Mouse (Mus musculus) retina, adult 2 months (tissue): Measurements from ENCODE around the gene Ap1g1.
"Not testable (repeated sequence)": the region's sequence is repeated elsewhere in the genome, so short reads cannot be mapped to it uniquely, and the experiment has no call there.

Experiments
- DNase-seq: peaks from one replicate; pipeline ENCODE4 v3.0.0-alpha.2; 2012; ENCODE audit warnings: low read depth, low spot score

Gene Ap1g1

DNA sequence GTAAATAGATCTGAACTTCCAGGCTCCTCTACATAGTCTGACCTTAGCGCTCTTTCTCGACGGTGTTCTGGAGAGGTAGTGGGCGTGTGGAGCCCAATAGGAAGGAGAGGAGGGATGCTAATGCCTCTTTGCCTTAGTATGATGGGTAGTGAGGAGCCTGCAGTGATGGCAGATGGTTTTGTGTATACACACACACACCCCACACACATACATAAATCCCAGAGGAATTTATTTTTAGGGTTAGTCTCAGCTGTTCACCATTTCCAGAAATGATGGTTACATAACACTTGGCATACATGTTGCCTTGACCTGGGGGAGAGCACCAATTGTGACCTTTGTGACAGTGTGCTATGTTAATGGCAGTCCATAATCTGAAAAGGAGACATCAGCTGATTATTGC, 87.2 kb downstream of the Ap1g1 start:
- no peak for DNase-seq

DNA sequence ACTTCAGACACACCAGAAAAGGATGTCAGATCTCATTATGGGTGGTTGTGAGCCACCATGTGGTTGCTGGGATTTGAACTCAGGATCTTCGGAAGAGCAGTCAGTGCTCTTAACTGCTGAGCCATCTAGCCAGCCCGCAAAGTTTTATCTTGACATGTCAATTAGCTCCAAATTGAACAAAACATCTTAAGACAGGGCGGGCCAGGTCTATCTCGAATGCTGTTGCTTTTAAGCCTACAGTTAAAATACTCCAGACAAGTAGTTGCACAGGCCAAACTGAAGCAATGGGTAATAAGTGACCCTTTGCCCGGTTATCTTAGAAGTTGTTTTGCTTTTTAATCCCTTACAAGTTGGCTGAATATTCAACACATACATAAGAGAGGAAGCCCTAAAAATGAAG, 88.3 kb downstream of the Ap1g1 start:
- no peak for DNase-seq

DNA sequence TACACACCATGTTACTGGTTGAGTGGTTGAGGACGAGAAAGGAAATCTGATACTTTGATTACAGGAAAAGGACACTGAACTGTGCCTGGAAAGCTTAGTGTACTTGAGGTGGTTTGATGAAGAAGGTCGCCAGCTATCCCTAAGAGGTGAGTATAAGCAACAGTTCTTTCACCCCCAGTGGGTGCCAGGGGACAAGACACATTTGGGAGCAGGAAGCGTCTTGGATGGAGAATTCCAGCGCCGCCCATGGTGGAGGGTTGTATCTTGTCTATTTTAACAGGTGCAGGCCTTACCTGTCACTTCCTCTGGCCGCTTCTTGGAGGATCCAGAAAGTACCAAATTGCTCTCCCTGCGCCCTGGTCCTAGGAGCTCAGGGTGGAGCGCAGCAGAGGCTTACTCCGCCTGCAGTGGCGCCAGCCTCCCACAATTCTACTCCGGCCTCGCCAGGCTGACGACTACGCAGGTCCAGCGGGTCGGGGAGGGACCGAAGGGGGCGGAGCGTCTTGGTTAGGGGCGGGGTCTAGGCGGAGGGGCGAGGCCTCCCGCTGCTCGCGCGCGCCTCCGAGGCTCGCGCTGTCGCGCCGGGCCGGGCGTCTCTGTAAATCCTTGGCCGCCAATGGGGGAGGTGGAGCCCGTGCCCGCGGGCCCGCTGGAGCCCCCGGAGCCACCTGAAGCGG, 89.8 kb downstream of the Ap1g1 start, which contains the start of gene Phlpp2:
TSS of gene Phlpp2 (plus strand) at position 540 of the 677 bp plus-strand sequence.
- DNase-seq = peak; percentile 91

DNA sequence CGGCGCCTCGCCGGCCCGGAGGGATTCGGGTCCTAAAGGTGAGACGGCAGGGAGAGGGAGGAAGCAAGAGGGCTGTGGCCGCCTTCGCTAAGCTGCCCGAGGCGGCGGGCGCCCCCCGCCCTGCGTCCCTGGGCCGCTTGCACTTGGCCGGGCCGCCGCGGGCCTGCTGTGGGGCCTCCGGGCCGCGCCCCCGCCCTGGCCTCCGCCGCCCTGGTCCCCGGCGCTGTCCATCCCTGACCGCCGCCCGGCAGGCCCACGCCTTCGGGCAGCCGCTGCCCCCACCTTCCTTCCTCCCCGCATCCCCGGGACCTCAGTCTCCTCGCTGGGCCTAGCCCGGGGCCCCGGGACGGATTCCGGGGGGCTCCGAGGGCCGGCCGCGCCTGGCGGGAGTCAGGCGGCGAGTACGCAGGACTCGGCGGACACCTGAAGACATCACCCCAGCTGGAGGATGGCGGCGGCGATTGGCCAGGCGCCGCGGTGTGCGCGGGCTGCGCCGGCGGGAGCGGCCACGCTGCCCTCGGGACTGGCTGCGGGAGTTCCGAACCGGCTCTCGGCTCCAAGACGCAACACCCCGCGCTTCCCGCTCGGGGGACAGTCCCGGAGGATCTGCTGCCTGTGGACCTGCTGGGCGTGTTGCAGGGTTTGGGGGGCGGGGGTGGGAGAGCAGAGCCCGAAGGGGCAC, 90.5 kb downstream of the Ap1g1 start:
- DNase-seq = no peak

DNA sequence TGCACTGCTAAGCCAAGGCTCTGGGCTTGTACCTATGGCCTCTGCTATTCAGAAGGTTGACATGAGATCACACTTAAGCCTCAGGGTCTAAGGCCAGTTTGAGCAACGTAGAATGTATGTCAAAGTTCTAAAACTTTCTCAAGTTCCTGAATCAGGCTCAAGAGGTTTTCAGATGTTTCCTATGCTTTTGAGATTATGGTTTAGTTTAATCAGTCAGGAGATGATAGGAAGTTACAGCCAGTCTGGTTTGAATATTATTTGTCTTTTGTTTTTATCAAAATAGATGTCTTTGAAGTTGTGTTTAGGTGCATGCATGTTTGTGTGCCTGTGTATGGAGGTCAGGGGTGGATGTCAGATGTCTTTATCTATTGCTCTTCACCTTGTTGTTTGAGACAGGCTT, 92.7 kb downstream of the Ap1g1 start:
- DNase-seq = no peak

DNA sequence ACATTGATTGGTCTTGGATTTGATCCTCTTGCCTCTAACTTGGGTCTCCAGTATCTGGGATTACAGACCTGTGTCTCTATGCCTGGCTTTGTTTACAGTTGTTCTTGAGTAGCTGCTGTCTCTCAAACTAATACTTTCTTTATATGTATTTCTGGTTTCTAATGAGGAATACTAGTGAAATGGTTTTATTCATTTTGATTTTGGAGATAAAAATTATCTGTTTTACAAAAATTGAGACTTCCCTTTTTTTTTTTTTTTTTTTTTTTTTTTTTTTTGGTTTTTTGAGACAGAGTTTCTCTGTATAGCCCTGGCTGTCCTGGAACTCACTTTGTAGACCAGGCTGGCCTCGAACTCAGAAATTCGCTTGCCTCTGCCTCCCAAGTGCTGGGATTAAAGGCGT, 95.4 kb downstream of the Ap1g1 start:
- DNase-seq = not testable (repeated sequence)

DNA sequence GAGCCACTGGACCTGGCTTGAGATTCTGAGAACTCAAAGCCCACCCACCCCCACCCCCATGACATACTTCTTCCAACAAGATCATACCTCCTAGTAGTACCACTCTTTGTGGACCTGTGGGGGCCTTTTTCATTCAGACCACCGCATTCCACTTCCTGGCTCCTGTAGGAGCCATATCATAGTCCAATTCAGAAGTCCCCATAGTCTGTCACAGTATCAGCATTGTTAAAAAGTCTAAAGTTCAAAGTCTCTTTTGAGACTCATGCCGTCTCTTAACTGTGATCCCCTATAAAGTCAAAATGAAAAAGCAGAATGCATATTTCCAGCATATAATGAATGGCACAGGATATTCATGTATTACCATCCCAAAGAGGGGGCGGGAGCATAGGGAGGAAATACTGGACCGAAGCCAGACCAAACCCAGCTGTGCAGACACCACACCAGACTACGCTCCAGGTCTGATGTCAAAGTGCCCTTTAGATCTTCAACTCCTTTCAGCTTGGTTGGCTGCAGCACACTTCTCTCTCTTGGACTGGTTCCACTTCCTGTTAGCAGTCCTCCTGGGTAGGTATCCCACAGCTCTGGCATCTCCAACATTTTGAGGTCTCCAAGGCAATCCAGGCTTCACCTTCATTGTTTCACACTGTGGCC, 101.8 kb downstream of the Ap1g1 start:
- DNase-seq = no peak

DNA sequence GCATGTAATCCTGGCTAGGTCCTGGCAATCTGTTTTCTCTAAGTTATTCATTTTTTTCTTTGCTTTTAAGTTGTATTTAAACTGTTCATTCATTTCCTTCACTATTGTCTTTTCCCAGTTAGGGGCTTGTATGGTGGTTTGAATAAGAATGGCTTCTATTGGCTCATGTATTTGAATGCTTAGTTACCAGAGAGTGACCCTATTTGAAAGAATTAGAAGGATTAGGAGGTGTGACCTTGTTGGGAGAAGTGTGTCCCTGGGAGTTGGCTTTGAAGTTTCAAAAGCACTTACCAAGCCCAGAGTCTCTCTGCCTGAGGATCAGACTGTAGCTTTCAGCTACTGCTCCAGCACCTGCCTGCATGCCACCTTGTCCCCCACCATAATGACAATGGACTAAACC, 106.9 kb downstream of the Ap1g1 start:
- DNase-seq = no peak

DNA sequence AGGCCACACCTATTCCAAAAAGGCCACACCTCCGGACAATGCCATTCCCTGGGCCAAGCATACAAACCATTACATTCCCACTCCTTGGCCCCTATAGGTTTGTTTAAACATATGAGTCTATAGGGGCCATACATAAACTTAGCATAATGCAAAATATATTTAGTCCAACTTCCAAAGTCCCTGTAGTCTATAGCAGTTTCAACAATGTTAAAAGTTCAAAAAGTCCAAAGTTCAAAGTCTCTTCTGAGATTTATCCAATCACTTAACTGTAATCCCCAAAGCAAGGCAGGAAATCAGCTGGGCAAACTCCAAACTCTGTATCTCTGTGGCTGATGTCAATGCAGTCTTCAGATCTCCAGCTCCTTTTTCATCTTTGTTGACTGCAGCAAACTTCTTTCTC, 110.9 kb downstream of the Ap1g1 start:
- DNase-seq = no peak

DNA sequence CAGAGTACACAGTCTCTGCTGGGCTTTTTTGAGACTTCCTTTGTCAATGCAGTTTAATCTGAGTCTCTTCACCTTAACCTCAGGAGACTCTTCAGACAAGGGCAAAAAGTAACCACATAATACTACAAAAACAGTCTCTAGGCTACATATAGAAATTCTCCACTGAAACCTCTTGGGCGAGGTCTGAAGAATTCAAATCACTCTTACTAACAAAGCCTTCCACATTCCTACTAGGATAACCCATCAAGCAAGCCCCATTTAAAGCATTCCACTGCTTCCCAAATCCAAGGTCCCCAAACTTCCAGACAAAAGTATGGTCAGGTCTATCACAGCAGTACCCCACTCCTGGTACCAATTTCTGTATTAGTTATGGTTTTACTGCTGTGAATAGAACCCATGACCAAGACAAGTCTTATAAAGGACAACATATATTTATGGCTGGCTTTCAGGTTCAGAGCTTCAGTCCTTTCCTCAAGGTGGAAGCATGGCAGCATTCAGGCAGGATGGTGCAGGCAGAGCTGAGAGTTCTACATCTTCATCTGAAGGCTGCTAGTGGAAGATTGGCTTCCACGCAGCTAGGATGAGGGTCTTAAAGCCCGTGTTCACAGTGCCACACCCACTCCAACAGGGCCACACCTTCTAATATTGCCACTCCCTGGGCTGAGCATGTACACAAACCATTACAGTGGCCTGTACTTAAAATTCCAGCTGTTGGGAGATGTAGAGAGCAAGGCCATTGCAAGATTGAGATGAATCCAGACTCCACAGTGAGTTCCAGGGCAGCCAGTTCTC, 112.6 kb downstream of the Ap1g1 start:
- no peak for DNase-seq

DNA sequence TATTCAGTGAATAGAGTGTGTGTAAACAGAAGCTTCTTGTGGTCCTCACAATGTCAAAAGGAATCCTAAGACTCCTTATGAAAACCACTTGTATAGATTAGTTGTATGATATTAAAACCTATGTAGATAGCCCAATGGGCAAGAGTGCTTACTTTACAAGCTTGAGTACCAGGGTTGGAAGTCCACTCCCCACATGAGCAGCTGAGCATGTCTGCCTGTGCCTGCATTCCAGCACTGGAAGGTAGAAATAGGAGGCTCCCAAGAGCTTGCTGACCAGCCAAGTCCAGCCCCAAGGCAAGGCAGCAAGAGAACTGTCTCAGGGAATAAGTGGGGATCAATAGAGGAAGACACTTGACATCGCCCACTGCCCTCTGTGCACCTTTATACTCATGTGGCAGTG, 116.3 kb downstream of the Ap1g1 start:
- DNase-seq = no peak

DNA sequence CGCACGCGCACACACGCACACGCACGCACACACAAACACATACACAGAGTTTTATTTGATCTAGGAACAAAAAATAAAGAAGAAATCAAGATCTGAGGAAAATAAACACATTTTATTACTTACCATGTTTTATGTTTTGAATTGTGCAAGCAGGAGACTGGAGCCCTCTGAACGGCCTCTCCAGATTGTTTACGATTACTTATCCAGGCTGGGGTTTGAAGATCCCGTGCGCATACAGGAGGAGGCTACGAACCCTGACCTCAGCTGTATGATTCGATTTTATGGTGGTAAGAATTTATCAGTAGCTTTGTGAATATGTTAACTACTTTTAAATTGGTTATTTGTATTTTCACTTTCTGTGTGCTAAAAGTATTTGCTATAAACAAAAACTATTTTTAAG, 117.0 kb downstream of the Ap1g1 start:
- no peak for DNase-seq

DNA sequence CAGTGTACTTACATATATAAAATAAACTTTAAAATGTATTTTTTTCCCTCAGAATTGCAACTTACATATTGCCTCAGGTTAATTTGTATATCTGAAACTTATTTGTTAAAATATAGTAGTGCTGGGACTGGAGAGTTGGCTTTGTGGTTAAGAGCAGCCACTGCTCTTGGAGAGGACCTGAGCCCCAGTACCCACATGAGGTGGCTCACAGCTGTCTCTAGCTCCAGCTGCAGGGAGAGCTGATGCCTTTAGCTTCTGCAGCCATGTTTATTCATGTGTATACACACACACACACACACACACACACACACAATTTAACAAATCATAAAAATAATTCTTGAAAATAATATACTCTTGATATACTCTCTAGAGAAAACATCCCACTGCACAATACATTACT, 124.0 kb downstream of the Ap1g1 start:
- DNase-seq = no peak

DNA sequence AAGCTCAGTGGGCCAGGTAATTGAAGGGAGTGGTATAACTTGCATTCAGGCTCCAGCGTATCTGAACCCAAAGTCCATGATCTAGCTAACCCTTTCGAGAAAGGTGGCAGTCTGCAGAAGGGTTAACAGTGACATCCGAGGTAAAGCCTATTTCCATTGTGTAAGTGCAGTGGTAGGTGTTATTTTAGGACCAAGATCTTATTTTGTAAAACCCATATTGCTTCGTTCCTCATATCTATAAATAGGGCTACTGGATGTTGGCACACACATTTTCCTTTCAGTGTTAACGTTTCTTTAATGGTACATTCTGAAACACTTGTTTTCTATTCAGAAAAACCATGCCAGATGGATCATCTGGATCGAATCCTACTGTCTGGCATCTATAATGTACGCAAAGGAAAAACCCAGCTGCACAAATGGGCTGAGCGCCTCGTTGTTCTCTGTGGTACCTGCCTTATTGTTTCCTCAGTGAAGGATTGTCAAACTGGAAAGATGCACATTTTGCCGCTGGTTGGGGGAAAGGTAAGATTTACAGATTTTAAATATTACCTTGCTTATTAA, 125.6 kb downstream of the Ap1g1 start:
- no peak for DNase-seq

DNA sequence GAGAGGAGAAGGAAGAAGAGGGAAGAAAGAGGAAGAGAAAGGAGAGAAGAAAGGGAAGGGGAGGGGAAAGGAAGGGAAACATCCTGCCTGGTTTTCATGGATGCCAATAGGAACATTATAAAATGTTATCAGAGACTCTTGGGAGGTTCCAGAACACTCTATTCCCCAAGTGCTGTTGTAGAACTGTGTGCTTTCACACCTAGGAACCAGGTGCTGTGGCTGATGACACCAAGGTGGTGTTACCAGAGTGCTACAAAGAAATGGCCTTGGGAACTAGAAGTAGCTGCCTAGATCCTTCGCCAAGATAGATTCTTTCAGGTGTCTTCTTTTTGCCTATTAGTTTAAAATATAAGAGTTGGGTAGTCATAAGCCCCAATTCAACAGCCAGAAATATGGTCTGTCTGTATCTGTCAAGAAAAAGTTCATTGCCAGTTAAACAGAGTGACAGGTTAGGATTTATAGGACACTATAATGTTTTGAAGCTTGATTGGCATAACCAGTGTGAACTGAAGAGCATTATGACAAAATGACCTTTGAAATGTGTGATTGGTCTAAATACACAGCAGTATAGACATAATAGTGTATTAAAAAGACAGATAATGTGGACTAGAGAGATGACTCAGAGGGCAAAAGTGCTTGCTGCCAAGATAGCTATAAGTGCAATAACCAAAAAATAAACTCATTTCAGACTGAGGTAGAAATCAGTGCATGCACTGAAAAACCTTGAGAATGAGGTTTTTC, 126.7 kb downstream of the Ap1g1 start:
- no peak for DNase-seq

DNA sequence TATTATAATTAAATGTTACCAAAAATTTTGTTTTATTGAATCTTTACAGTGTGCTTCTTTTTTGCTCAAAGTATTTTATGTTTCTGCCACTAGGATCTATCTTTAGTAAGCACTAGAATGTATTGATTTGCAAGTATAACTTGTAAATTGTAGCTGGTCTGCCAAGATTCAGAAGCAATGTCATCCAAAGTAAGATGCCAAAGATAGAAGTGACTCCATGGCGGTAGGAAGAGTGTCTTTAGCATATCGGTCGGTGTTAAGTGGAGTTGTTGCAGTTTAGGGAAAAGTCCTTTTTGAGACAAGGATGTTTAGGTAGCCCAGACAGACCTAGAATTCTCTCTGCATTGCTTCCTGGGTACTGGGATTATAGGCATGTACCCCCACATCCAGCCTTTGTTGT, 128.6 kb downstream of the Ap1g1 start:
- no peak for DNase-seq

DNA sequence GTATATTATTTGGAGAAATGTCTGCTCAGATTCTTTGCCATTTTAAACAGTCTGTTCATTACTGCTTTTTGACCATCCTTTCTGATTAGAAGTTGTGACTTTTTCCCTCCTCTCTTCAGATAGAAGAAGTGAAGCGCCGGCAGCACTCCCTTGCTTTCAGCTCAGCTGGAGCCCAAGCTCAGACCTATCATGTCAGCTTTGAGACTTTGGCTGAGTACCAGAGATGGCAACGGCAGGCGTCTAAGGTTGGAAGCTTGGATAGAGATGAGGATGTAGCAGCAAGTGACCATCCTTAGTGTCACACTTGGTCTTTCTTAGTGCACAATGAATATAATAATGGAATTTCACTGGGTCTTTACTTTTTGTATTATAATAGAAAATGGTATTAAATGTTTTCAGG, 129.0 kb downstream of the Ap1g1 start:
- no peak for DNase-seq
